Mouse (Mus musculus) myocyte (in vitro differentiated cells): Measurements from ENCODE around the gene Mynn. TPM values are rescaled to one million over a fixed set of nuclear protein-coding genes. Genes with fewer than 3 reads are reported as not detected.
"Not testable (repeated sequence)": the region's sequence is repeated elsewhere in the genome, so short reads cannot be mapped to it uniquely, and the experiment has no call there.

Experiments used
- H3K27me3 ChIP-seq: one replicate; pipeline ENCODE4 v1.6.1; 2011; ENCODE audit not compliant: control insufficient read depth, insufficient read depth, insufficient read length
- H3K36me3 ChIP-seq: one replicate; pipeline ENCODE4 v1.6.1; 2011; ENCODE audit not compliant: control insufficient read depth, insufficient read depth
- H3K4me2 ChIP-seq: one replicate; pipeline ENCODE4 v1.6.1; 2011; ENCODE audit warnings: low read depth, control low read depth
- H3K4me3 ChIP-seq: one replicate; pipeline ENCODE4 v1.5.1; 2011; ENCODE audit warnings: mild to moderate bottlenecking, control low read depth, moderate library complexity
- H3K79me2 ChIP-seq: one replicate; pipeline ENCODE4 v1.6.1; 2011; ENCODE audit not compliant: control insufficient read depth, insufficient read depth
- H3ac ChIP-seq: one replicate; pipeline ENCODE4 v1.6.1; 2011; ENCODE audit not compliant: control insufficient read depth, insufficient read length
- CEBPB ChIP-seq: IDR thresholded peaks from 2 replicates; pipeline ENCODE4 v1.6.1; 2011; ENCODE audit warnings: mild to moderate bottlenecking, moderate library complexity; ENCODE audit not compliant: poor library complexity, insufficient read depth, severe bottlenecking
- E2F4 ChIP-seq: IDR thresholded peaks from one replicate; pipeline ENCODE4 v1.6.1; 2011; ENCODE audit warnings: mild to moderate bottlenecking, control low read depth, moderate library complexity; ENCODE audit not compliant: insufficient read depth
- MAX ChIP-seq: IDR thresholded peaks from one replicate; pipeline ENCODE4 v1.6.1; 2011; ENCODE audit warnings: low read depth, mild to moderate bottlenecking, control low read depth
- MYOD1 ChIP-seq, 3 experiments: IDR thresholded peaks; one replicate each; pipeline ENCODE4 v1.6.1; 2011; ENCODE audit warnings: control low read depth in 2 of 3, low read depth in 2 of 3, mild to moderate bottlenecking in 2 of 3, moderate library complexity in 1 of 3; ENCODE audit not compliant: insufficient read length in 2 of 3, control insufficient read depth in 1 of 3
- MYOG ChIP-seq, 3 experiments: IDR thresholded peaks; one replicate each; pipeline ENCODE4 v1.6.1; 2011; ENCODE audit warnings: control low read depth in 2 of 3, low read depth in 2 of 3, mild to moderate bottlenecking in 2 of 3; ENCODE audit not compliant: insufficient read length in 2 of 3, control insufficient read depth in 1 of 3, insufficient read depth in 1 of 3
- POLR2A ChIP-seq: IDR thresholded peaks from one replicate; pipeline ENCODE4 v1.6.1; 2011; ENCODE audit warnings: low read depth, mild to moderate bottlenecking, control low read depth, moderate library complexity; ENCODE audit not compliant: insufficient read length
- POLR2AphosphoS2 ChIP-seq: IDR thresholded peaks from one replicate; pipeline ENCODE4 v1.6.1; 2011; ENCODE audit warnings: low read depth, control low read depth; ENCODE audit not compliant: insufficient read length
- REST ChIP-seq: IDR thresholded peaks from one replicate; pipeline ENCODE4 v1.6.1; 2011; ENCODE audit warnings: mild to moderate bottlenecking, control low read depth, moderate library complexity; ENCODE audit not compliant: insufficient read depth, insufficient read length
- SRF ChIP-seq: IDR thresholded peaks from one replicate; pipeline ENCODE4 v1.6.1; 2011; ENCODE audit warnings: low read depth; ENCODE audit not compliant: control insufficient read depth, insufficient read length
- TCF12 ChIP-seq: IDR thresholded peaks from one replicate; pipeline ENCODE4 v1.6.1; 2011; ENCODE audit warnings: mild to moderate bottlenecking, control low read depth; ENCODE audit not compliant: poor library complexity, insufficient read depth, severe bottlenecking
- TCF3 ChIP-seq: IDR thresholded peaks from one replicate; pipeline ENCODE4 v1.6.1; 2011; ENCODE audit warnings: low read depth, control low read depth; ENCODE audit not compliant: insufficient read length
- USF1 ChIP-seq: IDR thresholded peaks from one replicate; pipeline ENCODE4 v1.6.1; 2011; ENCODE audit warnings: low read depth, mild to moderate bottlenecking, control low read depth, moderate library complexity
- polyA plus RNA-seq: library from polyadenylated mRNA; unstranded; fragments of >200 nt; fragmentation: generic; extraction: Trizol; gene quantifications from one replicate; pipeline ENCODE4 v1.2.1, GENCODE M21; 2012; ENCODE audit warnings: missing spikeins

Mynn gene
- 4.7 TPM for polyA plus RNA-seq

- Histone ChIP-seq H3K36me3 (peaks cover 20% of the 10 kb centered on the region), H3K79me2 (peaks cover 14% of the 10 kb centered on the region), H3K4me2 (peak within 1 kb of the TSS; percentile 86), H3K4me3 (peak within 1 kb of the TSS; percentile 71), H3K27me3 (no peaks in the 10 kb centered on the region), H3ac (peak within 1 kb of the TSS; percentile 42)
- TF ChIP-seq TCF3 (no peak), E2F4 (no peak), POLR2A (peak; percentile 76), POLR2AphosphoS2 (peak; percentile 83)
These were observed at the start of gene Mynn for GRCm38 (mm10) chr3:30602065-30602739. Gene Mynn (plus strand): TSS chr3:30602065.

- Histone ChIP-seq H3ac (no peak overlapping the region), H3K4me3 (no peak overlapping the region), H3K27me3 (no peaks in the 10 kb centered on the region), H3K4me2 (no peak overlapping the region), H3K79me2 (no peaks in the 10 kb centered on the region), H3K36me3 (no peaks in the 10 kb centered on the region)
- TF ChIP-seq MYOD1 (IDR thresholded peaks at IDR 0.05; ENCODE audit: control insufficient read depth in 1 of 3, insufficient read length in 2 of 3, low read depth in 2 of 3): no peak
- no peak for TF ChIP-seq MYOG (IDR thresholded peaks at IDR 0.05; ENCODE audit: control insufficient read depth in 1 of 3, insufficient read depth in 1 of 3, insufficient read length in 2 of 3, low read depth in 2 of 3)
- TF ChIP-seq POLR2A: no peak
- no peak for TF ChIP-seq SRF
- TF ChIP-seq TCF12: no peak
- no peak for TF ChIP-seq POLR2AphosphoS2
- no peak for TF ChIP-seq USF1
- no peak for TF ChIP-seq MAX
- TF ChIP-seq TCF3: no peak
- no peak for TF ChIP-seq E2F4
- no peak for TF ChIP-seq CEBPB
- no peak for TF ChIP-seq REST
These were observed 48.1 kb upstream of the Mynn start for GRCm38 (mm10) chr3:30553741-30554140.

- TF ChIP-seq CEBPB: no peak
- TF ChIP-seq POLR2A: no peak
- Histone ChIP-seq H3K27me3 (no peaks in the 10 kb centered on the region), H3K4me3 (no peak overlapping the region), H3K4me2 (peak overlapping the region; percentile 26), H3ac (no peak overlapping the region), H3K79me2 (no peaks in the 10 kb centered on the region), H3K36me3 (no peaks in the 10 kb centered on the region)
These were observed 41.1 kb upstream of the Mynn start for GRCm38 (mm10) chr3:30560677-30561314.

- not testable (repeated sequence) for H3ac ChIP-seq, H3K4me2 ChIP-seq, H3K4me3 ChIP-seq, H3K27me3 ChIP-seq, H3K36me3 ChIP-seq, H3K79me2 ChIP-seq
These were observed 35.5 kb upstream of the Mynn start for GRCm38 (mm10) chr3:30566333-30566732.

GRCm38 (mm10) chr3:30573549-30573948, 28.3 kb upstream of the Mynn start:
- Histone ChIP-seq H3K27me3 (no peaks in the 10 kb centered on the region), H3ac (no peak overlapping the region), H3K4me2 (no peak overlapping the region), H3K36me3 (no peaks in the 10 kb centered on the region), H3K79me2 (no peaks in the 10 kb centered on the region), H3K4me3 (no peak overlapping the region)
- TF ChIP-seq SRF (no peak), POLR2AphosphoS2 (no peak), E2F4 (no peak), MAX (no peak), TCF3 (no peak), MYOG (IDR thresholded peaks at IDR 0.05; ENCODE audit: control insufficient read depth in 1 of 3, insufficient read depth in 1 of 3, insufficient read length in 2 of 3, low read depth in 2 of 3) (no peak), REST (no peak), POLR2A (no peak), USF1 (no peak), CEBPB (no peak)
